Mouse (Mus musculus): Measurements from ENCODE around the gene Cnih2.

GRCm38 (mm10) chr19:5098363-5099143, at the start of gene Cnih2:
- no peak for TF ChIP-seq MYOG (IDR thresholded peaks at IDR 0.05; ENCODE audit: control insufficient read depth, extremely low read depth, insufficient read length)
- TF ChIP-seq CTCF (IDR thresholded peaks at IDR 0.05; ENCODE audit: control insufficient read depth, insufficient read depth, insufficient read length) = no peak
- TF ChIP-seq USF1 (IDR thresholded peaks at IDR 0.05; ENCODE audit: low read depth) = no peak
- TF ChIP-seq MAX (IDR thresholded peaks at IDR 0.05) = no peak
- TF ChIP-seq CEBPB (IDR thresholded peaks at IDR 0.05; ENCODE audit: low read depth) = no peak
